Mouse (Mus musculus) G1E (cell line): Measurements from ENCODE around the gene R3hcc1l.

Experiments used
- CTCF ChIP-seq: IDR thresholded peaks from 2 replicates; pipeline ENCODE4 v1.5.1; 2012; ENCODE audit warnings: low read depth, low read length, inconsistent platforms, mixed read lengths
- GATA1 ChIP-seq: IDR thresholded peaks from 2 replicates; pipeline ENCODE4 v1.6.1; 2012; ENCODE audit warnings: borderline replicate concordance, low read length, inconsistent platforms, mixed read lengths
- TAL1 ChIP-seq: conservative IDR thresholded peaks from 2 replicates; pipeline ENCODE4 v1.6.1; 2012; ENCODE audit warnings: low read depth, low read length, inconsistent platforms, mixed read lengths

GRCm38 (mm10) chr19:42540649-42541048, 22.1 kb downstream of the R3hcc1l start:
- TF ChIP-seq CTCF (no peak), TAL1 (no peak), GATA1 (no peak)
